Mouse (Mus musculus): Measurements from ENCODE around the gene Tas1r3. TPM values are rescaled to one million over a fixed set of nuclear protein-coding genes. Genes with fewer than 3 reads are reported as not detected.

The Tas1r3 gene
- 1.1 and 1.2 TPM in 2 replicates for polyA plus RNA-seq (2012; rRNA removed; ENCODE audit: low replicate concordance)

GRCm38 (mm10) chr4:155863001-155863400 lies at the start of gene Tas1r3:
Gene Tas1r3 (minus strand): TSS chr4:155863362.

GRCm38 (mm10) chr4:155891551-155892001 lies 28.4 kb upstream of the Tas1r3 start, which contains the start of the genes Pusl1 and Acap3:
Gene Pusl1 (minus strand): TSS chr4:155891781.
Gene Acap3 (plus strand): TSS chr4:155891822.

GRCm38 (mm10) chr4:155869317-155870033 lies 6.3 kb upstream of the Tas1r3 start, which contains the start of the genes Cptp and Ints11:
Gene Cptp (minus strand): TSS chr4:155869440.
Gene Ints11 (plus strand): TSS chr4:155869546.

GRCm38 (mm10) chr4:155846871-155847578 lies 16.1 kb downstream of the Tas1r3 start, which contains the start of gene Dvl1:
Gene Dvl1 (plus strand): TSS chr4:155847402.

GRCm38 (mm10) chr4:155839483-155839910 lies 23.7 kb downstream of the Tas1r3 start, which contains the start of gene Mxra8:
Gene Mxra8 (plus strand): TSS chr4:155839680.

GRCm38 (mm10) chr4:155831205-155831766 lies 31.9 kb downstream of the Tas1r3 start, which contains the start of gene Aurkaip1:
Gene Aurkaip1 (plus strand): TSS chr4:155831272.

GRCm38 (mm10) chr4:155811929-155812664 lies 51.1 kb downstream of the Tas1r3 start, which contains the start of gene Ccnl2:
Gene Ccnl2 (plus strand): TSS chr4:155812489.

Other genes with a start within 250 kb of the Tas1r3 start
- 28.5 and 44.9 TPM in 2 replicates for gene Cdk11b, start 238.5 kb downstream of the Tas1r3 start, polyA plus RNA-seq (2012; rRNA removed; ENCODE audit: low replicate concordance)
- not detected in 2 replicates for gene Gm10563, start 218.0 kb downstream of the Tas1r3 start, polyA plus RNA-seq (2012; rRNA removed; ENCODE audit: low replicate concordance)
- 23.1 and 28.4 TPM in 2 replicates for gene Mmp23, start 210.0 kb downstream of the Tas1r3 start, polyA plus RNA-seq (2012; rRNA removed; ENCODE audit: low replicate concordance)
- gene Mib2, start 194.2 kb downstream of the Tas1r3 start, polyA plus RNA-seq (2012; rRNA removed; ENCODE audit: low replicate concordance): 63.6 and 88.9 TPM in 2 replicates
- gene Fndc10, start 169.0 kb downstream of the Tas1r3 start, polyA plus RNA-seq (2012; rRNA removed; ENCODE audit: low replicate concordance): 28.5 and 30.2 TPM in 2 replicates
- 124 and 138 TPM in 2 replicates for gene Ssu72, start 158.6 kb downstream of the Tas1r3 start, polyA plus RNA-seq (2012; rRNA removed; ENCODE audit: low replicate concordance)
- gene Tmem240, start 128.6 kb downstream of the Tas1r3 start, polyA plus RNA-seq (2012; rRNA removed; ENCODE audit: low replicate concordance): 0.58 and 0.78 TPM in 2 replicates
- 102 and 109 TPM in 2 replicates for gene Atad3a, start 102.3 kb downstream of the Tas1r3 start, polyA plus RNA-seq (2012; rRNA removed; ENCODE audit: low replicate concordance)
- 19.1 and 135 TPM in 2 replicates for gene Vwa1, start 88.7 kb downstream of the Tas1r3 start, polyA plus RNA-seq (2012; rRNA removed; ENCODE audit: low replicate concordance)
- 3.1 and 6.1 TPM in 2 replicates for gene Tmem88b, start 77.5 kb downstream of the Tas1r3 start, polyA plus RNA-seq (2012; rRNA removed; ENCODE audit: low replicate concordance)
- not detected in 2 replicates for gene Ankrd65, start 72.9 kb downstream of the Tas1r3 start, polyA plus RNA-seq (2012; rRNA removed; ENCODE audit: low replicate concordance)
- gene Mrpl20, start 60.5 kb downstream of the Tas1r3 start, polyA plus RNA-seq (2012; rRNA removed; ENCODE audit: low replicate concordance): 32.6 and 49.9 TPM in 2 replicates
- 23.8 and 25.3 TPM in 2 replicates for gene Ccnl2, start 50.9 kb downstream of the Tas1r3 start, polyA plus RNA-seq (2012; rRNA removed; ENCODE audit: low replicate concordance)
- gene Aurkaip1, start 32.1 kb downstream of the Tas1r3 start, polyA plus RNA-seq (2012; rRNA removed; ENCODE audit: low replicate concordance): 159 and 208 TPM in 2 replicates
- gene Mxra8, start 23.7 kb downstream of the Tas1r3 start, polyA plus RNA-seq (2012; rRNA removed; ENCODE audit: low replicate concordance): 69.2 and 97.5 TPM in 2 replicates
- 142 and 173 TPM in 2 replicates for gene Dvl1, start 16.0 kb downstream of the Tas1r3 start, polyA plus RNA-seq (2012; rRNA removed; ENCODE audit: low replicate concordance)
- 56.0 and 86.9 TPM in 2 replicates for gene Cptp, start 6.1 kb upstream of the Tas1r3 start, polyA plus RNA-seq (2012; rRNA removed; ENCODE audit: low replicate concordance)
- gene Ints11, start 6.2 kb upstream of the Tas1r3 start, polyA plus RNA-seq (2012; rRNA removed; ENCODE audit: low replicate concordance): 14.6 and 19.2 TPM in 2 replicates
- gene Pusl1, start 28.4 kb upstream of the Tas1r3 start, polyA plus RNA-seq (2012; rRNA removed; ENCODE audit: low replicate concordance): 30.9 and 65.5 TPM in 2 replicates
- gene Acap3, start 28.5 kb upstream of the Tas1r3 start, polyA plus RNA-seq (2012; rRNA removed; ENCODE audit: low replicate concordance): 13.3 and 14.8 TPM in 2 replicates
- 123 and 179 TPM in 2 replicates for gene Ube2j2, start 80.5 kb upstream of the Tas1r3 start, polyA plus RNA-seq (2012; rRNA removed; ENCODE audit: low replicate concordance)
- gene C1qtnf12, start 99.0 kb upstream of the Tas1r3 start, polyA plus RNA-seq (2012; rRNA removed; ENCODE audit: low replicate concordance): 121 and 260 TPM in 2 replicates
- gene B3galt6, start 129.3 kb upstream of the Tas1r3 start, polyA plus RNA-seq (2012; rRNA removed; ENCODE audit: low replicate concordance): 5.3 and 6.9 TPM in 2 replicates
- 44.0 and 69.6 TPM in 2 replicates for gene Sdf4, start 129.5 kb upstream of the Tas1r3 start, polyA plus RNA-seq (2012; rRNA removed; ENCODE audit: low replicate concordance)
- 3.6 and 6.5 TPM in 2 replicates for gene Tnfrsf4, start 150.5 kb upstream of the Tas1r3 start, polyA plus RNA-seq (2012; rRNA removed; ENCODE audit: low replicate concordance)
- gene Tnfrsf18, start 162.8 kb upstream of the Tas1r3 start, polyA plus RNA-seq (2012; rRNA removed; ENCODE audit: low replicate concordance): 2.5 and 3.5 TPM in 2 replicates
- 5.6 and 8.2 TPM in 2 replicates for gene Ttll10, start 196.1 kb upstream of the Tas1r3 start, polyA plus RNA-seq (2012; rRNA removed; ENCODE audit: low replicate concordance)
- gene 9430015G10Rik, start 246.6 kb upstream of the Tas1r3 start, polyA plus RNA-seq (2012; rRNA removed; ENCODE audit: low replicate concordance): 8.9 and 11.4 TPM in 2 replicates

Measured in duodenum, adult 2 months (tissue).